Comparison of ENCODE assay signal across 15 mouse cellular contexts in genomic region chr13:51681076-51681475, GRCm38 (mm10).
"Had no signal": no experiment of that assay in that cellular context is flagged by ENCODE, and none has a peak within 500 bp of the region (broad histone marks: within the 10 kb centered on the region; RNA-seq: fewer than 3 reads in every experiment).

No protein-coding gene starts in this region.

- H3K9ac ChIP-seq: kidney, embryonic 15.5 days; liver, embryonic 13.5 days; liver, postnatal 0 days; lung, embryonic 15.5 days; stomach, embryonic 15.5 days had no signal

- H3K4me2 ChIP-seq: kidney, embryonic 15.5 days; liver, embryonic 13.5 days; lung, embryonic 15.5 days; midbrain, embryonic 11.5 days; stomach, embryonic 15.5 days had no signal

- DNase-seq: kidney, adult 2 months; kidney, postnatal 14 days; liver, embryonic 13.5 days; liver, postnatal 0 days; lung, postnatal 14 days; right cerebral cortex, postnatal 14 days; thymus, adult 2 months; thymus, postnatal 36 days had no signal

- H3K27me3 ChIP-seq: kidney, embryonic 15.5 days; liver, embryonic 13.5 days; lung, embryonic 15.5 days; megakaryocyte, embryonic 14.5 days; stomach, embryonic 15.5 days had no signal

- H3K4me1 ChIP-seq: kidney, embryonic 15.5 days; limb, embryonic 10.5 days; lung, embryonic 15.5 days; stomach, embryonic 15.5 days had no signal

- H3K4me3 ChIP-seq: kidney, embryonic 15.5 days; limb, embryonic 10.5 days; liver, embryonic 13.5 days; lung, embryonic 15.5 days; megakaryocyte, embryonic 14.5 days; stomach, embryonic 15.5 days had no signal

- ATAC-seq: liver, postnatal 0 days had no signal

- H3K27ac ChIP-seq: kidney, embryonic 15.5 days; limb, embryonic 10.5 days; liver, embryonic 13.5 days; lung, embryonic 15.5 days; macrophage; stomach, embryonic 15.5 days had no signal

- H3K9me3 ChIP-seq: kidney, embryonic 15.5 days; limb, embryonic 10.5 days; liver, embryonic 13.5 days; lung, embryonic 15.5 days; megakaryocyte, embryonic 14.5 days; stomach, embryonic 15.5 days had no signal
